In the genomic region with DNA sequence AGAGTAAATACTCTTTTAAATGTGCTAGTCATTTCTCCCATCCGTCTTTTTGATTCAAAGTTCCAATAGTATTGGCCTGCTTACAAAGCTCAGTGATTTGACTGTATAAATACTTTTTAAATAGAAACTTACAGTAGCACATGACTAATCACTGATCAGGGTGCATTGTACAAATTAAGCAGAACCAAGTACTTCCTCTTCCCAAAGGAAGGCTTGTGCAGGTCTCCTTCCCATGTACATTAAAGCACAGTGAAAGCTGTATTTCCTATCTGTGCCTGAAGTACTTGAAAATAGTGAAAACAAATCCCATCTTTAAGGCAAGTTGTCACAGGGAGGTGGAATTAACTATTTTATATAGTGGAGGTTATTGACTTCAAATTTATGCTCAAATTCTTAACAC, we compare ENCODE assay signal across 19 mouse cellular contexts.
A peak's percentile ranks its signal among the peaks of the same experiment; 100 is the strongest.
DNase-seq lines count a peak whose midpoint lies in the region; ATAC-seq and TF ChIP-seq lines count a peak whose summit lies in the region.
"Had no signal": no experiment of that assay in that cellular context is flagged by ENCODE, and none has a peak within 500 bp of the region (broad histone marks: within the 10 kb centered on the region; RNA-seq: fewer than 3 reads in every experiment).

No protein-coding gene starts in this region.

- H3K36me3 ChIP-seq in liver, adult 2 months (ENCODE audit: control insufficient read depth, insufficient read depth, low read length): no peaks in the 10 kb centered on the region
- H3K36me3 ChIP-seq in liver, postnatal 0 days (replicated peaks; ENCODE audit: insufficient read depth, low read length): no peaks in the 10 kb centered on the region
- H3K36me3 ChIP-seq in MEL (ENCODE audit: control insufficient read depth in 1 of 2, insufficient read depth in 2 of 2, low read length in 2 of 2): peaks cover 0 to 10% of the 10 kb centered on the region in 2 experiments; a peak in 2 of 4 replicates
- H3K36me3 ChIP-seq in forebrain, embryonic 12.5 days (replicated peaks): no peaks in the 10 kb centered on the region
- H3K36me3 ChIP-seq: embryonic facial prominence, embryonic 13.5 days; heart, embryonic 10.5 days; hindbrain, embryonic 10.5 days had no signal

- no peak overlapping the region for H3K4me3 ChIP-seq in liver, adult 2 months (ENCODE audit: insufficient read depth, low read depth, low read length)
- no peak overlapping the region for H3K4me3 ChIP-seq in liver, postnatal 0 days (ENCODE audit: low read depth, low read length)
- H3K4me3 ChIP-seq in MEL (ENCODE audit: control insufficient read depth in 1 of 2, insufficient read depth in 1 of 2, low read depth in 2 of 2, low read length in 2 of 2): no peak overlapping the region
- no peak overlapping the region for H3K4me3 ChIP-seq in forebrain, embryonic 12.5 days (replicated peaks)
- no peak overlapping the region for H3K4me3 ChIP-seq in gastrocnemius, adult 2 months
- H3K4me3 ChIP-seq: embryonic facial prominence, embryonic 13.5 days; heart, embryonic 10.5 days; hindbrain, embryonic 10.5 days had no signal

- H3K9me3 ChIP-seq in liver, postnatal 0 days (ENCODE audit: low read length): no peaks in the 10 kb centered on the region
- no peaks in the 10 kb centered on the region for H3K9me3 ChIP-seq in MEL (replicated peaks; ENCODE audit: insufficient read depth, low read length)
- no peaks in the 10 kb centered on the region for H3K9me3 ChIP-seq in forebrain, embryonic 12.5 days
- H3K9me3 ChIP-seq: embryonic facial prominence, embryonic 13.5 days; heart, embryonic 10.5 days; hindbrain, embryonic 10.5 days had no signal

- ATAC-seq in liver, postnatal 0 days: no peak
- peak; percentile 69 for ATAC-seq in granulocyte monocyte progenitor cell, adult 5-6 weeks (replicated peaks; ENCODE audit: poor library complexity, severe bottlenecking)
- ATAC-seq in megakaryocyte progenitor cell, adult 5-6 weeks (replicated peaks; ENCODE audit: poor library complexity): peak; percentile 73
- ATAC-seq in forebrain, embryonic 12.5 days (ENCODE audit: low FRiP score): no peak
- ATAC-seq in erythroid progenitor cell, adult 5-6 weeks (replicated peaks; ENCODE audit: low FRiP score, poor library complexity, severe bottlenecking): no peak
- ATAC-seq: forebrain, embryonic 14.5 days; intestine, postnatal 0 days had no signal

- no peak for TF ChIP-seq RAD21 in MEL (IDR thresholded peaks at IDR 0.05; ENCODE audit: low read depth, low read length)

- H3K79me2 ChIP-seq in liver, adult 2 months (ENCODE audit: control insufficient read depth, insufficient read depth, low read length): no peaks in the 10 kb centered on the region
- no peaks in the 10 kb centered on the region for H3K79me2 ChIP-seq in MEL (ENCODE audit: control insufficient read depth, insufficient read depth, low read length, poor library complexity)

- TF ChIP-seq EP300 in liver, postnatal 0 days (IDR thresholded peaks at IDR 0.05; ENCODE audit: low read depth): no peak
- no peak for TF ChIP-seq EP300 in MEL (IDR thresholded peaks at IDR 0.05; ENCODE audit: low read depth in 1 of 2, low read length in 2 of 2)

- 65% methylated on average over 1 of the region's 1 CpGs for WGBS in liver, adult 2 months
- 82% methylated on average over 1 of the region's 1 CpGs for WGBS in liver, postnatal 0 days (ENCODE audit: insufficient replicate concordance)
- WGBS in forebrain, embryonic 12.5 days: 90% methylated on average over 1 of the region's 1 CpGs

- H3K27me3 ChIP-seq in liver, adult 2 months (ENCODE audit: control insufficient read depth, insufficient read depth, low read length): no peaks in the 10 kb centered on the region
- H3K27me3 ChIP-seq in liver, postnatal 0 days (ENCODE audit: insufficient read depth, low read length): no peaks in the 10 kb centered on the region
- no peaks in the 10 kb centered on the region for H3K27me3 ChIP-seq in MEL (ENCODE audit: control insufficient read depth in 1 of 2, insufficient read depth in 2 of 2, low read length in 2 of 2)
- no peaks in the 10 kb centered on the region for H3K27me3 ChIP-seq in forebrain, embryonic 12.5 days
- H3K27me3 ChIP-seq: embryonic facial prominence, embryonic 13.5 days had no signal

- peak; percentile 18 for DNase-seq in liver, adult 2 months (ENCODE audit: extremely low read depth, low read depth, low spot score)
- DNase-seq in liver, postnatal 0 days: no peak
- DNase-seq in MEL (ENCODE audit: low read depth, low spot score): peak; percentile 53
- DNase-seq in gastrocnemius, adult 2 months: no peak
- DNase-seq: adrenal gland, postnatal 10 days; cerebellum, adult 11 months; cerebellum, adult 8-10 months; cerebellum, postnatal 25 days; heart, postnatal 14 days had no signal

- TF ChIP-seq CTCF in liver, adult 2 months (IDR thresholded peaks at IDR 0.05; ENCODE audit: low read depth, low read length): no peak
- TF ChIP-seq CTCF in liver, postnatal 0 days (IDR thresholded peaks at IDR 0.05; ENCODE audit: low read depth): no peak
- TF ChIP-seq CTCF in MEL (IDR thresholded peaks at IDR 0.05 in 2 of 3, conservative IDR thresholded peaks at IDR 0.05 in 1 of 3; ENCODE audit: control insufficient read depth in 1 of 3, insufficient read depth in 1 of 3, low read depth in 2 of 3, low read length in 3 of 3, poor library complexity in 1 of 3, severe bottlenecking in 1 of 3): no peak
- TF ChIP-seq CTCF in gastrocnemius, adult 2 months (IDR thresholded peaks at IDR 0.05): no peak

- H3K9ac ChIP-seq in liver, adult 2 months (ENCODE audit: low read depth, low read length): no peak overlapping the region
- no peak overlapping the region for H3K9ac ChIP-seq in liver, postnatal 0 days (replicated peaks)
- no peak overlapping the region for H3K9ac ChIP-seq in MEL (ENCODE audit: control insufficient read depth, low read depth, low read length, poor library complexity, severe bottlenecking)
- no peak overlapping the region for H3K9ac ChIP-seq in forebrain, embryonic 12.5 days
- H3K9ac ChIP-seq: embryonic facial prominence, embryonic 13.5 days; hindbrain, embryonic 14.5 days had no signal

- no peak overlapping the region for H3K4me2 ChIP-seq in liver, postnatal 0 days (ENCODE audit: low read depth, low read length)
- no peak overlapping the region for H3K4me2 ChIP-seq in forebrain, embryonic 12.5 days
- H3K4me2 ChIP-seq: embryonic facial prominence, embryonic 13.5 days; hindbrain, embryonic 14.5 days had no signal

- H3K27ac ChIP-seq in liver, adult 2 months (replicated peaks; ENCODE audit: insufficient read depth, low read depth, low read length): no peak overlapping the region
- no peak overlapping the region for H3K27ac ChIP-seq in liver, postnatal 0 days (ENCODE audit: low read depth)
- no peak overlapping the region for H3K27ac ChIP-seq in MEL (ENCODE audit: control insufficient read depth, low read depth, low read length)
- H3K27ac ChIP-seq in forebrain, embryonic 12.5 days: no peak overlapping the region
- no peak overlapping the region for H3K27ac ChIP-seq in gastrocnemius, adult 2 months
- H3K27ac ChIP-seq: embryonic facial prominence, embryonic 13.5 days; heart, embryonic 10.5 days; hindbrain, embryonic 10.5 days; hindbrain, embryonic 14.5 days had no signal

- intact Hi-C loops in gastrocnemius, adult 2 months (cut with DNase I): no loop called here

- no peak for TF ChIP-seq POLR2A in liver, adult 2 months (IDR thresholded peaks at IDR 0.05; ENCODE audit: extremely low read depth, insufficient read depth, low read length)
- no peak for TF ChIP-seq POLR2A in MEL (IDR thresholded peaks at IDR 0.05; ENCODE audit: control insufficient read depth in 1 of 2, insufficient read depth in 1 of 2, low read depth in 1 of 2, low read length in 2 of 2, poor library complexity in 1 of 2)

- no peaks in the 10 kb centered on the region for H3K4me1 ChIP-seq in liver, adult 2 months (ENCODE audit: control insufficient read depth, insufficient read depth, low read length)
- H3K4me1 ChIP-seq in liver, postnatal 0 days (ENCODE audit: insufficient read depth): no peaks in the 10 kb centered on the region
- peaks cover 3 to 4% of the 10 kb centered on the region in 2 experiments; a peak in 3 of 4 replicates for H3K4me1 ChIP-seq in MEL (ENCODE audit: control insufficient read depth in 1 of 2, insufficient read depth in 2 of 2, low read length in 2 of 2)
- H3K4me1 ChIP-seq in forebrain, embryonic 12.5 days: no peaks in the 10 kb centered on the region
- H3K4me1 ChIP-seq: embryonic facial prominence, embryonic 13.5 days; heart, embryonic 10.5 days; hindbrain, embryonic 10.5 days had no signal

TF ChIP-seq in MEL, 35 proteins besides CTCF, POLR2A, EP300 and RAD21:
- TF ChIP-seq BHLHE40 (IDR thresholded peaks at IDR 0.05; ENCODE audit: borderline replicate concordance, low read depth, low read length) (no peak), CHD2 (IDR thresholded peaks at IDR 0.05; ENCODE audit: low read length) (no peak), SIN3A (IDR thresholded peaks at IDR 0.05; ENCODE audit: low read length) (no peak), KAT2A (conservative IDR thresholded peaks at IDR 0.05; ENCODE audit: low read depth, low read length) (no peak), TAL1 (IDR thresholded peaks at IDR 0.05; ENCODE audit: low read length) (no peak), POLR2AphosphoS5 (IDR thresholded peaks at IDR 0.05; ENCODE audit: borderline replicate concordance, low read depth, low read length) (no peak), CHD1 (IDR thresholded peaks at IDR 0.05; ENCODE audit: low read depth, low read length) (no peak), MEF2A (IDR thresholded peaks at IDR 0.05; ENCODE audit: extremely low read depth, insufficient replicate concordance, low read depth, low read length, poor library complexity, severe bottlenecking) (no peak), NELFE (IDR thresholded peaks at IDR 0.05; ENCODE audit: low read depth, low read length) (no peak), UBTF (IDR thresholded peaks at IDR 0.05; ENCODE audit: borderline replicate concordance, insufficient read depth, low read depth, low read length) (no peak), MAZ (IDR thresholded peaks at IDR 0.05; ENCODE audit: low read depth, low read length) (no peak), NRF1 (IDR thresholded peaks at IDR 0.05; ENCODE audit: insufficient read depth, low read depth, low read length, poor library complexity, severe bottlenecking) (no peak), JUND (IDR thresholded peaks at IDR 0.05; ENCODE audit: low read depth, low read length) (no peak), MXI1 (IDR thresholded peaks at IDR 0.05; ENCODE audit: low read depth, low read length) (no peak), ETS1 (IDR thresholded peaks at IDR 0.05; ENCODE audit: low read depth, low read length) (no peak)

Comparison
In these comparisons a context has a peak if more than half of its experiments do, and no peak if none do; other contexts are left out.
1. DNase-seq: peak in liver, adult 2 months (single experiment) and MEL (single experiment); none in liver, postnatal 0 days (single experiment) and gastrocnemius, adult 2 months (single experiment).
2. ATAC-seq: peak in granulocyte monocyte progenitor cell, adult 5-6 weeks (single experiment) and megakaryocyte progenitor cell, adult 5-6 weeks (single experiment); none in liver, postnatal 0 days (single experiment), forebrain, embryonic 12.5 days (single experiment) and erythroid progenitor cell, adult 5-6 weeks (single experiment).